Mouse (Mus musculus) hindbrain, embryonic 13.5 days (tissue): ENCODE measurements around the gene Npas2. TPM values are rescaled to one million over a fixed set of nuclear protein-coding genes. Genes with fewer than 3 reads are reported as not detected.

Experiments
- microRNA-seq: library from miRNA; unstranded; fragments of <30 nt; microRNA quantifications from one replicate; pipeline ENCODE4, GENCODE M21; 2016
- polyA plus RNA-seq: library from polyadenylated mRNA; unstranded; fragments of >200 nt; fragmentation: Nextera tagmentation; extraction: Ambion mirVana; gene quantifications from 2 replicates; pipeline ENCODE4 v1.2.1, GENCODE M21; 2015

The Npas2 gene
- polyA plus RNA-seq, 1 experiment from 2014 or later, result 0.40 TPM

Small RNAs within 50 kb of the gene (microRNA-seq; reads per million reads assigned to microRNA genes)
- not detected for gene Mir6349

Other genes starting within 250 kb of the Npas2 start
- 157 and 169 TPM in 2 replicates for gene Pdcl3, start 208.1 kb upstream of the Npas2 start, polyA plus RNA-seq
- gene Rpl31, start 174.1 kb downstream of the Npas2 start, polyA plus RNA-seq, result 394 and 397 TPM in 2 replicates